Mouse (Mus musculus) E14TG2a.4 (cell line): Measurements from ENCODE around the gene Olfr224.
"Not testable (repeated sequence)": the region's sequence is repeated elsewhere in the genome, so short reads cannot be mapped to it uniquely, and the experiment has no call there.

Experiments
- CTCF ChIP-seq: conservative IDR thresholded peaks from 2 replicates; pipeline ENCODE4 v1.5.1; 2014; ENCODE audit warnings: low read length
- NANOG ChIP-seq: IDR thresholded peaks from 2 replicates; pipeline ENCODE4 v1.6.1; 2014; ENCODE audit warnings: borderline replicate concordance, low read length, mixed read lengths

DNA sequence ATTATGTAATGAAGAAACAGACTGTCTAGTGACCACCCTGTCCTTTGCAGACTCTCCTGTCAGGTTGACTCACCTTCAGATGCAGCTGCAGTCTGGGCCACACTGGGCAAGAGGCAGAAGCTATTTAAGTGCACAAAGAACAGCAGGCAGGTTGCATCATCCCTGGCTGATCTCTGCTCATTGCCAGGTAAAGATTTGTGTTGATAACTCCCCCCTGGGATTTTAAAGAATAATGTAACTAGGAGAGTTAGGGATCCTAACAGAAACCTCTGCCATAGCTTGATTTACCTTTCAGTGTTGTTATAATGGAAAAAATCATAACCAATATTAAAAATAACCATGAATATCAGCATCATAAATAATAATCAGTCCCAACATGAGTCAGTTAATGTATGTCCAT lies 35.6 kb downstream of the Olfr224 start, which contains the start of gene Olfr330:
- TF ChIP-seq CTCF, NANOG: not testable (repeated sequence)
